Mouse (Mus musculus): ENCODE data around the gene Evi2b.
A peak's percentile ranks its signal among the peaks of the same experiment; 100 is the strongest.

Evi2b gene

GRCm38 (mm10) chr11:79520772-79521171, 2.8 kb downstream of the Evi2b start:
- no peak for DNase-seq

- DNase-seq = peak; percentile 88
These were observed 3.7 kb downstream of the Evi2b start for GRCm38 (mm10) chr11:79519878-79520291.

- no peak for DNase-seq
These were observed 4.3 kb downstream of the Evi2b start for GRCm38 (mm10) chr11:79519299-79519698.

- no peak for DNase-seq
These were observed 7.8 kb downstream of the Evi2b start for GRCm38 (mm10) chr11:79515798-79516197.

GRCm38 (mm10) chr11:79515331-79515730, 8.2 kb downstream of the Evi2b start:
- no peak for DNase-seq

- no peak for DNase-seq
These were observed 11.6 kb downstream of the Evi2b start for GRCm38 (mm10) chr11:79511970-79512369.

GRCm38 (mm10) chr11:79504506-79504905, 19.1 kb downstream of the Evi2b start:
- no peak for DNase-seq

- no peak for DNase-seq
These were observed 19.7 kb downstream of the Evi2b start, which contains the start of gene Omg for GRCm38 (mm10) chr11:79503845-79504244. Gene Omg (minus strand): TSS chr11:79504084.

GRCm38 (mm10) chr11:79502917-79503316, 20.6 kb downstream of the Evi2b start:
- DNase-seq = no peak

- no peak for DNase-seq
These were observed 28.4 kb downstream of the Evi2b start for GRCm38 (mm10) chr11:79494976-79495800.

- no peak for DNase-seq
These were observed 38.8 kb downstream of the Evi2b start for GRCm38 (mm10) chr11:79484721-79485120.

- DNase-seq = no peak
These were observed 39.6 kb downstream of the Evi2b start for GRCm38 (mm10) chr11:79483876-79484528.

GRCm38 (mm10) chr11:79483392-79483791, 40.2 kb downstream of the Evi2b start:
- DNase-seq = no peak

GRCm38 (mm10) chr11:79468097-79468496, 55.5 kb downstream of the Evi2b start:
- no peak for DNase-seq

Data from heart, adult 11 months (tissue).